Mouse (Mus musculus): ENCODE measurements around the gene Slc5a4a. TPM values are rescaled to one million over a fixed set of nuclear protein-coding genes. Genes with fewer than 3 reads are reported as not detected.

Slc5a4a gene
- polyA plus RNA-seq, 1 experiment from 2014 or later: not detected

- Histone ChIP-seq H3K4me1 (no peaks in the 10 kb centered on the region), H3K27me3 (replicated peaks; ENCODE audit: low read depth, poor library complexity, severe bottlenecking) (no peaks in the 10 kb centered on the region), H3K9me3 (no peaks in the 10 kb centered on the region), H3K27ac (replicated peaks) (no peak overlapping the region), H3K4me3 (no peak overlapping the region), H3K36me3 (replicated peaks) (no peaks in the 10 kb centered on the region)
- no peak for DNase-seq (ENCODE audit: low spot score)
- 79% methylated on average over 4 of the region's 4 CpGs for whole genome bisulfite sequencing
Measured at GRCm38 (mm10) chr10:76185216-76185615, 38.0 kb downstream of the Slc5a4a start.

- H3K27me3 ChIP-seq (replicated peaks; ENCODE audit: low read depth, poor library complexity, severe bottlenecking): no peaks in the 10 kb centered on the region
- DNase-seq (ENCODE audit: low spot score): no peak
- no peaks in the 10 kb centered on the region for H3K36me3 ChIP-seq (replicated peaks)
- H3K9me3 ChIP-seq: no peaks in the 10 kb centered on the region
- 89% methylated on average over 1 of the region's 1 CpGs for WGBS
- no peak overlapping the region for H3K27ac ChIP-seq (replicated peaks)
- H3K4me1 ChIP-seq: no peaks in the 10 kb centered on the region
- no peak overlapping the region for H3K4me3 ChIP-seq
Measured at GRCm38 (mm10) chr10:76188010-76188409, 40.8 kb downstream of the Slc5a4a start.

GRCm38 (mm10) chr10:76201416-76201815 is 54.2 kb downstream of the Slc5a4a start:
- Histone ChIP-seq H3K4me1 (peaks cover 4% of the 10 kb centered on the region), H3K9me3 (no peaks in the 10 kb centered on the region), H3K27me3 (replicated peaks; ENCODE audit: low read depth, poor library complexity, severe bottlenecking) (no peaks in the 10 kb centered on the region), H3K4me3 (no peak overlapping the region), H3K27ac (replicated peaks) (no peak overlapping the region), H3K36me3 (replicated peaks) (peaks cover 1% of the 10 kb centered on the region)
- 85% methylated on average over 3 of the region's 3 CpGs for WGBS
- DNase-seq (ENCODE audit: low spot score): no peak

GRCm38 (mm10) chr10:76201978-76202377 is 54.7 kb downstream of the Slc5a4a start:
- H3K27ac ChIP-seq (replicated peaks): no peak overlapping the region
- H3K4me1 ChIP-seq: peaks cover 4% of the 10 kb centered on the region
- H3K27me3 ChIP-seq (replicated peaks; ENCODE audit: low read depth, poor library complexity, severe bottlenecking): no peaks in the 10 kb centered on the region
- no peaks in the 10 kb centered on the region for H3K9me3 ChIP-seq
- 19% methylated on average over 7 of the region's 7 CpGs for WGBS
- no peak overlapping the region for H3K4me3 ChIP-seq
- peaks cover 7% of the 10 kb centered on the region for H3K36me3 ChIP-seq (replicated peaks)
- DNase-seq (ENCODE audit: low spot score): peak; percentile 85

- DNase-seq (ENCODE audit: low spot score): peak; percentile 50
- no peaks in the 10 kb centered on the region for H3K27me3 ChIP-seq (replicated peaks; ENCODE audit: low read depth, poor library complexity, severe bottlenecking)
- H3K27ac ChIP-seq (replicated peaks): peak overlapping the region; percentile 75
- no peaks in the 10 kb centered on the region for H3K9me3 ChIP-seq
- H3K36me3 ChIP-seq (replicated peaks): peaks cover 24% of the 10 kb centered on the region
- WGBS: 12% methylated on average over 18 of the region's 18 CpGs
- H3K4me1 ChIP-seq: peaks cover 4% of the 10 kb centered on the region
- peak overlapping the region; percentile 55 for H3K4me3 ChIP-seq
Measured at GRCm38 (mm10) chr10:76203798-76204283, 56.6 kb downstream of the Slc5a4a start.

GRCm38 (mm10) chr10:76207262-76207796 is 60.1 kb downstream of the Slc5a4a start:
- DNase-seq (ENCODE audit: low spot score): no peak
- WGBS: 90% methylated on average over 13 of the region's 13 CpGs
- H3K36me3 ChIP-seq (replicated peaks): peaks cover 51% of the 10 kb centered on the region

GRCm38 (mm10) chr10:76209241-76209640 is 62.0 kb downstream of the Slc5a4a start:
- WGBS: 91% methylated on average over 8 of the region's 8 CpGs
- H3K36me3 ChIP-seq (replicated peaks): peaks cover 68% of the 10 kb centered on the region
- no peak overlapping the region for H3K4me3 ChIP-seq
- H3K27ac ChIP-seq (replicated peaks): no peak overlapping the region
- H3K9me3 ChIP-seq: peaks cover 5% of the 10 kb centered on the region
- no peaks in the 10 kb centered on the region for H3K27me3 ChIP-seq (replicated peaks; ENCODE audit: low read depth, poor library complexity, severe bottlenecking)
- H3K4me1 ChIP-seq: no peaks in the 10 kb centered on the region
- no peak for DNase-seq (ENCODE audit: low spot score)

More at GRCm38 (mm10) chr10:76207262-76207796, 60.1 kb downstream of the Slc5a4a start:
- H3K27ac ChIP-seq (replicated peaks): no peak overlapping the region
- H3K4me3 ChIP-seq: no peak overlapping the region
- peaks cover 4% of the 10 kb centered on the region for H3K4me1 ChIP-seq
- no peaks in the 10 kb centered on the region for H3K27me3 ChIP-seq (replicated peaks; ENCODE audit: low read depth, poor library complexity, severe bottlenecking)
- no peaks in the 10 kb centered on the region for H3K9me3 ChIP-seq

GRCm38 (mm10) chr10:76210806-76211205 is 63.6 kb downstream of the Slc5a4a start:
- peaks cover 17% of the 10 kb centered on the region for H3K9me3 ChIP-seq
- peaks cover 83% of the 10 kb centered on the region for H3K36me3 ChIP-seq (replicated peaks)
- DNase-seq (ENCODE audit: low spot score): peak; percentile 2
- H3K27ac ChIP-seq (replicated peaks): no peak overlapping the region
- H3K4me3 ChIP-seq: no peak overlapping the region
- H3K4me1 ChIP-seq: no peaks in the 10 kb centered on the region
- no peaks in the 10 kb centered on the region for H3K27me3 ChIP-seq (replicated peaks; ENCODE audit: low read depth, poor library complexity, severe bottlenecking)
- WGBS: 96% methylated on average over 7 of the region's 7 CpGs

- WGBS: 90% methylated on average over 6 of the region's 6 CpGs
- Histone ChIP-seq H3K27ac (replicated peaks) (no peak overlapping the region), H3K27me3 (replicated peaks; ENCODE audit: low read depth, poor library complexity, severe bottlenecking) (no peaks in the 10 kb centered on the region), H3K36me3 (replicated peaks) (peaks cover 88% of the 10 kb centered on the region), H3K9me3 (peaks cover 17% of the 10 kb centered on the region), H3K4me3 (no peak overlapping the region), H3K4me1 (no peaks in the 10 kb centered on the region)
- DNase-seq (ENCODE audit: low spot score): no peak
Measured at GRCm38 (mm10) chr10:76212121-76212520, 64.9 kb downstream of the Slc5a4a start.

GRCm38 (mm10) chr10:76214161-76214560 is 66.9 kb downstream of the Slc5a4a start:
- H3K36me3 ChIP-seq (replicated peaks): peaks cover 87% of the 10 kb centered on the region
- WGBS: 88% methylated on average over 4 of the region's 4 CpGs
- peaks cover 17% of the 10 kb centered on the region for H3K9me3 ChIP-seq
- no peak overlapping the region for H3K27ac ChIP-seq (replicated peaks)
- DNase-seq (ENCODE audit: low spot score): peak; percentile 2
- H3K4me3 ChIP-seq: no peak overlapping the region
- H3K27me3 ChIP-seq (replicated peaks; ENCODE audit: low read depth, poor library complexity, severe bottlenecking): no peaks in the 10 kb centered on the region
- H3K4me1 ChIP-seq: no peaks in the 10 kb centered on the region

GRCm38 (mm10) chr10:76217056-76217455 is 69.8 kb downstream of the Slc5a4a start:
- H3K4me3 ChIP-seq: no peak overlapping the region
- H3K27me3 ChIP-seq (replicated peaks; ENCODE audit: low read depth, poor library complexity, severe bottlenecking): no peaks in the 10 kb centered on the region
- H3K27ac ChIP-seq (replicated peaks): no peak overlapping the region
- peak; percentile 1 for DNase-seq (ENCODE audit: low spot score)
- H3K4me1 ChIP-seq: no peaks in the 10 kb centered on the region
- 97% methylated on average over 17 of the region's 17 CpGs for WGBS
- H3K9me3 ChIP-seq: peaks cover 17% of the 10 kb centered on the region
- H3K36me3 ChIP-seq (replicated peaks): peaks cover 95% of the 10 kb centered on the region

GRCm38 (mm10) chr10:76218240-76218639 is 71.0 kb downstream of the Slc5a4a start:
- H3K4me3 ChIP-seq: no peak overlapping the region
- H3K27ac ChIP-seq (replicated peaks): no peak overlapping the region
- WGBS: 87% methylated on average over 9 of the region's 9 CpGs
- H3K27me3 ChIP-seq (replicated peaks; ENCODE audit: low read depth, poor library complexity, severe bottlenecking): no peaks in the 10 kb centered on the region
- H3K4me1 ChIP-seq: no peaks in the 10 kb centered on the region
- peaks cover 97% of the 10 kb centered on the region for H3K36me3 ChIP-seq (replicated peaks)
- peaks cover 17% of the 10 kb centered on the region for H3K9me3 ChIP-seq
- no peak for DNase-seq (ENCODE audit: low spot score)

- peaks cover 54% of the 10 kb centered on the region for H3K36me3 ChIP-seq (replicated peaks)
- no peak for DNase-seq (ENCODE audit: low spot score)
- H3K4me1 ChIP-seq: no peaks in the 10 kb centered on the region
- H3K4me3 ChIP-seq: no peak overlapping the region
- H3K9me3 ChIP-seq: no peaks in the 10 kb centered on the region
- no peaks in the 10 kb centered on the region for H3K27me3 ChIP-seq (replicated peaks; ENCODE audit: low read depth, poor library complexity, severe bottlenecking)
- 93% methylated on average over 11 of the region's 11 CpGs for WGBS
- no peak overlapping the region for H3K27ac ChIP-seq (replicated peaks)
Measured at GRCm38 (mm10) chr10:76225944-76226343, 78.7 kb downstream of the Slc5a4a start.

Data from embryonic facial prominence, embryonic 10.5 days (tissue).